Mouse (Mus musculus): ENCODE data around the gene H2al1m. TPM values are rescaled to one million over a fixed set of nuclear protein-coding genes. Genes with fewer than 3 reads are reported as not detected.
"Not testable (repeated sequence)": the region's sequence is repeated elsewhere in the genome, so short reads cannot be mapped to it uniquely, and the experiment has no call there.

The H2al1m gene
- polyA plus RNA-seq, 1 experiment from 2014 or later: not detected

DNA sequence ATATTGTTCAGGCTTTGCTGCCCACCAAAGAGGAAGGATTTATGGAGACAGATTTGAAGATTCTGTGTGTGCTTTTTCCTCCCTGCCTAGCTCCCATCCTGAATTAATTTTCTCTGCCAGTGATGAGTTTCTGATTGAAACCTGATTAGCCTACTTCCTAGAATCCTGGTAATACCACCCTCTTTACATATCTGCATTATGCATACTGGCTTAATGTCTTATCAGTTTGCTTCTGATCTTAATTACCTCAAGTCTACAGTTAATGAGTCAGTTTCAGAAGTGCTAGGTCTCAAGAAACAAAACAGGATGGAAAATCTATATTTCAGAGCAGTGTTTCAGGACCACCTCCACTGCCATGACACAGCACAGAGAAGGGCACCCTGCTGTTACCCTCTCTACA lies 32.9 kb downstream of the H2al1m start:
- not testable (repeated sequence) for H3K27me3 ChIP-seq (ENCODE audit: insufficient read depth, low read length); H3K9me3 ChIP-seq (ENCODE audit: low read length); H3K4me3 ChIP-seq (ENCODE audit: low read length); H3K9ac ChIP-seq (replicated peaks; ENCODE audit: low read length); H3K27ac ChIP-seq (ENCODE audit: low read length); ATAC-seq (ENCODE audit: low FRiP score, low TSS enrichment); H3K4me2 ChIP-seq (replicated peaks; ENCODE audit: low read depth, low read length); H3K36me3 ChIP-seq (ENCODE audit: insufficient read depth, low read length); H3K4me1 ChIP-seq (ENCODE audit: insufficient read depth, low read length)

DNA sequence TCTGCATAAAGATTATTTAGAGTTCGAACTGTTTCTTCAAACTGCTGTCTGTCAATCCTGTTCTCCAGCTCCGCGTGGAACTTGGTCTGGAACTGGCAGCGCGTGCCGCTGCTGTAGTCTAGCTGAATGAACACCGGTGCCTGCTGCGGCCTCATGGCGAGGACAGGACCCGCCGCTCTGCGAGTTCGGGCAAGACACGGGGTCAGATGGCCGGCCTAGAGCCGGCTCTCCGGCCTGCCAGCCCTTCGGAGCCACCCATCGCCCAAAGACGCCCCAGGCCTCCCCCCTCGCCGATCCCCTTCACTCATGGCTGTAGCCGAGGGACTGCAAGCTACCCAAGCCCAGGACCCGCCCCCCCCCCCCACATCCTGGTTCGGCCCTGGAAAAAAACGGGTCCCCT lies 44.4 kb downstream of the H2al1m start:
- H3K4me2 ChIP-seq (replicated peaks; ENCODE audit: low read depth, low read length); H3K4me1 ChIP-seq (ENCODE audit: insufficient read depth, low read length); ATAC-seq (ENCODE audit: low FRiP score, low TSS enrichment); H3K27ac ChIP-seq (ENCODE audit: low read length); H3K9ac ChIP-seq (replicated peaks; ENCODE audit: low read length); H3K27me3 ChIP-seq (ENCODE audit: insufficient read depth, low read length); H3K4me3 ChIP-seq (ENCODE audit: low read length); H3K36me3 ChIP-seq (ENCODE audit: insufficient read depth, low read length); H3K9me3 ChIP-seq (ENCODE audit: low read length): not testable (repeated sequence)
- WGBS: 92% methylated on average over 20 of the region's 26 CpGs

GRCm38 (mm10) chrX:9332366-9332962 lies 48.9 kb downstream of the H2al1m start:
- not testable (repeated sequence) for H3K4me2 ChIP-seq (replicated peaks; ENCODE audit: low read depth, low read length); H3K4me3 ChIP-seq (ENCODE audit: low read length); H3K27me3 ChIP-seq (ENCODE audit: insufficient read depth, low read length); H3K9me3 ChIP-seq (ENCODE audit: low read length); ATAC-seq (ENCODE audit: low FRiP score, low TSS enrichment); H3K27ac ChIP-seq (ENCODE audit: low read length); H3K9ac ChIP-seq (replicated peaks; ENCODE audit: low read length); H3K4me1 ChIP-seq (ENCODE audit: insufficient read depth, low read length); H3K36me3 ChIP-seq (ENCODE audit: insufficient read depth, low read length)
- 86% methylated on average over 12 of the region's 12 CpGs for WGBS

DNA sequence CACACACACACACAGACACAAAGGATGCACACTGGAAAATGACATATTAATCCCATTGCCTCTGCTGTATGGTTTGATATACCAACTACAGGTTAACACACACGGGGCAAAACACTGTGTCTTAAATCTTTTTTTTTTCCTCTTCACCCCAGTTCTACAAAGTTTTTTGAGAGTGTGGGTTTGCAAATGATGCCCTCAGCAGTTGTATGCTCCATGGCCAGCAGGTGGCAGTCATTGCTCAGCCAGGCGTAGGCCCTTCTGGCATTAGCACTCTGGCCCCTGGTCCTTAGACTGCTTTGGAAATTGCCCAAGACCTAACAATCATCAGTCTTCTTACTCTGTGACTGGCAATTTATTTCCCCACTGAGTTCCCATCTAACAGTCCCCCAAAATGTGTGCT lies 49.5 kb downstream of the H2al1m start:
- not testable (repeated sequence) for H3K9ac ChIP-seq (replicated peaks; ENCODE audit: low read length); ATAC-seq (ENCODE audit: low FRiP score, low TSS enrichment); H3K27ac ChIP-seq (ENCODE audit: low read length); H3K36me3 ChIP-seq (ENCODE audit: insufficient read depth, low read length); H3K9me3 ChIP-seq (ENCODE audit: low read length); H3K4me1 ChIP-seq (ENCODE audit: insufficient read depth, low read length); H3K4me2 ChIP-seq (replicated peaks; ENCODE audit: low read depth, low read length); H3K27me3 ChIP-seq (ENCODE audit: insufficient read depth, low read length); H3K4me3 ChIP-seq (ENCODE audit: low read length)
- 58% methylated on average over 1 of the region's 2 CpGs for WGBS

Other genes starting within 250 kb of the H2al1m start
- gene Fthl17f, start 220.7 kb upstream of the H2al1m start, polyA plus RNA-seq (2015; fragmentation: Nextera tagmentation; extraction: Ambion mirVana): not detected in 2 replicates
- not detected in 2 replicates for gene 4930402K13Rik, start 179.2 kb upstream of the H2al1m start, polyA plus RNA-seq (2015; fragmentation: Nextera tagmentation; extraction: Ambion mirVana)
- gene Lancl3, start 83.9 kb upstream of the H2al1m start, polyA plus RNA-seq (2015; fragmentation: Nextera tagmentation; extraction: Ambion mirVana): 1.00 and 1.5 TPM in 2 replicates
- not detected in 2 replicates for gene Gm14862, start 26.9 kb upstream of the H2al1m start, polyA plus RNA-seq (2015; fragmentation: Nextera tagmentation; extraction: Ambion mirVana)
- gene Xk, start 11.0 kb upstream of the H2al1m start, polyA plus RNA-seq (2015; fragmentation: Nextera tagmentation; extraction: Ambion mirVana): 1.2 and 1.3 TPM in 2 replicates
- gene H2al1k, start 66.9 kb downstream of the H2al1m start, polyA plus RNA-seq (2015; fragmentation: Nextera tagmentation; extraction: Ambion mirVana): not detected in 2 replicates
- gene Cybb, start 204.0 kb downstream of the H2al1m start, polyA plus RNA-seq (2015; fragmentation: Nextera tagmentation; extraction: Ambion mirVana): 2.0 and 2.3 TPM in 2 replicates

All from kidney, embryonic 16.5 days (tissue).